Mouse (Mus musculus): ENCODE results near the gene Nfasc.

Gene Nfasc

GRCm38 (mm10) chr1:132741175-132741997 is at the start of gene Nfasc:
Gene Nfasc, minus strand, starts transcription at chr1:132741797.
- peak; percentile 91 for DNase-seq

- DNase-seq, result no peak
Observed at GRCm38 (mm10) chr1:132791049-132791448, 49.5 kb upstream of the Nfasc start.

- DNase-seq, result no peak
Observed at GRCm38 (mm10) chr1:132786866-132787265, 45.3 kb upstream of the Nfasc start.

GRCm38 (mm10) chr1:132781607-132782445 is 40.2 kb upstream of the Nfasc start:
- no peak for DNase-seq

- no peak for DNase-seq
Observed at GRCm38 (mm10) chr1:132780961-132781360, 39.4 kb upstream of the Nfasc start.

GRCm38 (mm10) chr1:132780254-132780653 is 38.7 kb upstream of the Nfasc start:
- DNase-seq, result no peak

GRCm38 (mm10) chr1:132774959-132775358 is 33.4 kb upstream of the Nfasc start:
- no peak for DNase-seq

GRCm38 (mm10) chr1:132771377-132771776 is 29.8 kb upstream of the Nfasc start:
- DNase-seq, result peak; percentile 43

- DNase-seq, result no peak
Observed at GRCm38 (mm10) chr1:132769559-132769958, 28.0 kb upstream of the Nfasc start.

GRCm38 (mm10) chr1:132767422-132767821 is 25.8 kb upstream of the Nfasc start:
- DNase-seq, result no peak

GRCm38 (mm10) chr1:132765887-132766651 is 24.5 kb upstream of the Nfasc start:
- DNase-seq, result no peak

- no peak for DNase-seq
Observed at GRCm38 (mm10) chr1:132765222-132765621, 23.6 kb upstream of the Nfasc start.

- no peak for DNase-seq
Observed at GRCm38 (mm10) chr1:132759390-132759789, 17.8 kb upstream of the Nfasc start.

GRCm38 (mm10) chr1:132758656-132759370 is 17.2 kb upstream of the Nfasc start:
- peak; percentile 85 for DNase-seq

- DNase-seq, result no peak
Observed at GRCm38 (mm10) chr1:132755211-132755610, 13.6 kb upstream of the Nfasc start.

- DNase-seq, result no peak
Observed at GRCm38 (mm10) chr1:132749217-132749884, 7.8 kb upstream of the Nfasc start.

GRCm38 (mm10) chr1:132746302-132746701 is 4.7 kb upstream of the Nfasc start:
- DNase-seq, result no peak

- DNase-seq, result no peak
Observed at GRCm38 (mm10) chr1:132745636-132746035, 4.0 kb upstream of the Nfasc start.

- peak; percentile 76 for DNase-seq
Observed at GRCm38 (mm10) chr1:132739077-132739521, 2.5 kb downstream of the Nfasc start.

- DNase-seq, result peak; percentile 70
Observed at GRCm38 (mm10) chr1:132736171-132736570, 5.4 kb downstream of the Nfasc start.

- peak; percentile 47 for DNase-seq
Observed at GRCm38 (mm10) chr1:132733873-132734447, 7.6 kb downstream of the Nfasc start.
